Mouse (Mus musculus) skeletal muscle tissue, postnatal 0 days (tissue): ENCODE data around the gene Acads. TPM values are rescaled to one million over a fixed set of nuclear protein-coding genes. Genes with fewer than 3 reads are reported as not detected.

Source experiments
- polyA plus RNA-seq: library from polyadenylated mRNA; unstranded; fragments of >200 nt; fragmentation: Nextera tagmentation; extraction: Ambion mirVana; gene quantifications from 2 replicates; pipeline ENCODE4 v1.2.1, GENCODE M21; 2015

Acads gene
- polyA plus RNA-seq, result 97.2 and 104 TPM in 2 replicates

DNA sequence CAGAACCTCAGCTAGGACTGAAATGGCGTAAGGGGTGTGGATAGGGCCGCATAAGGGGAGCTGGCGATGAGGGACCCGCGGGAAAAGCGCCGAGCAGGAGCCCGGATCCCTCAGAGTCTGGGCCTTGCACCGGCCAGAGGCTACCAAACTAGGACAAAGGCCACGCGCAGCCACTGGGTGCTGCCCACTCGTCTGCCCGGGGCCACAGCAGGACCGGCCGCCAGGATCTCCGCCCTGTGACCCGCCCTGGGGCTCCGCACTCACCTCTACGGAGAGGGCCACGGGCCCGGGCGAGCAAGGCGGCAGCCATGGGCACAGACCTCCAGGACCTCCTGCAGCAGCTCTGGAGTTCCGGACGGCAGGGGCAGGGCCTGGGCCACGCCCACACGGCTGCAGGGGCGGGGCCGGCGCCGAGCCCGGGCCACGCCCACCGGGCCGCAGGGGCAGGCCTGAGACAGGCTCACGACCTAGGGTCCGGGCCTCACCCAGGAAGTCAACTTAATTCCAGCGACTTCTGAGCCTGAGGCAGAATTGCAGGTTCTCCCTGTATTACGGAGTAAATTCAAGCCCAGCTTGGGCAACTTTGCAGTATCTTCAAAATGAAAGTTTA lies at the start of gene Acads:
Acads (minus strand) TSS at position 386 of the 610 bp plus-strand sequence.

DNA sequence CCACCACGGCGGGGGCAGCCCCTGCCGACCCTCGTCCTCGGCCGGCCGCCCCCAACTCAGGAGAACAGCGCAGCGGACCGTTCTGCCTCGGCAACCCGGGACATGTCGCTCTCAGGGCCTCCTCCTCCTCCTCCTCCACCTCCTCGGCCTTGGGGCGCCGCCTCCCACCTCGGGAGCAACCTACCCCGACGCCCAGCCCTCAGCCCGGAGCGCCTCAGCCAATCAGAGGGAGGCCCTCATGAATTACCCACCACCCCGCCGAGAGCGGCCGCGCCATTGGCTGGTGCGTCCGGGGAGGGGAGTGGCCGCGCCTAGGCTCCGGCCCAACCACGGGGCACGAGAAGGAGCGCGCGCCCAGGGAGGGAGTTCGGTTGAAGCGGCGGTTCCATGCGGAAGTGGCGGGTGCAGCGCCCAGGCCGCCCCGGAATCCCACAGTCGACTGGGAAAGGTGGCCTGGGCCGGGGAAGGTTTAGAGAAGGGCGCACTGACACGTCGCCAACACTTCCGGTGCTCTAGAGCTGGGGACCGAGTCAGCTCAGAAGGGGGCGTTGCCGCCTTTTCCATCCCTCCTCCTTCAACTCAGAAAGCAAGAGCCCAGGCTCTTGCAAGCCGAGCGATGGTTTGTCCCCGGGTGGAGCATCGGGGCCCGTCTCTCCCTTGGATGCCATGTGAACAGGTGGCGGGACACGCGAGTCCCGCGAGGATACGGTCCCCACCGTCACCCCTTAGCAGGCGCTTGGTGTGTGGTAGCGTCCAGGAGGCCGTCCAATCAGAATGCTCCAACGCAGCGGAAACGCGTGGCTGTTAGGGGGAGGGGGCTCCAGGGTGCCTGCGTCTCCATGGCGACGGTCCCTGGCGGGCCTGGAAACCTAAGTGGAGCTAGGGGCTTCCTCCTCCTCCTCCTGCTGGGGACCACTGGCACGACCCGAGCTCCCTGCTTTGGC lies 39.2 kb upstream of the Acads start, which contains the start of gene Mlec:
Mlec (minus strand) TSS at position 140 of the 944 bp plus-strand sequence.

DNA sequence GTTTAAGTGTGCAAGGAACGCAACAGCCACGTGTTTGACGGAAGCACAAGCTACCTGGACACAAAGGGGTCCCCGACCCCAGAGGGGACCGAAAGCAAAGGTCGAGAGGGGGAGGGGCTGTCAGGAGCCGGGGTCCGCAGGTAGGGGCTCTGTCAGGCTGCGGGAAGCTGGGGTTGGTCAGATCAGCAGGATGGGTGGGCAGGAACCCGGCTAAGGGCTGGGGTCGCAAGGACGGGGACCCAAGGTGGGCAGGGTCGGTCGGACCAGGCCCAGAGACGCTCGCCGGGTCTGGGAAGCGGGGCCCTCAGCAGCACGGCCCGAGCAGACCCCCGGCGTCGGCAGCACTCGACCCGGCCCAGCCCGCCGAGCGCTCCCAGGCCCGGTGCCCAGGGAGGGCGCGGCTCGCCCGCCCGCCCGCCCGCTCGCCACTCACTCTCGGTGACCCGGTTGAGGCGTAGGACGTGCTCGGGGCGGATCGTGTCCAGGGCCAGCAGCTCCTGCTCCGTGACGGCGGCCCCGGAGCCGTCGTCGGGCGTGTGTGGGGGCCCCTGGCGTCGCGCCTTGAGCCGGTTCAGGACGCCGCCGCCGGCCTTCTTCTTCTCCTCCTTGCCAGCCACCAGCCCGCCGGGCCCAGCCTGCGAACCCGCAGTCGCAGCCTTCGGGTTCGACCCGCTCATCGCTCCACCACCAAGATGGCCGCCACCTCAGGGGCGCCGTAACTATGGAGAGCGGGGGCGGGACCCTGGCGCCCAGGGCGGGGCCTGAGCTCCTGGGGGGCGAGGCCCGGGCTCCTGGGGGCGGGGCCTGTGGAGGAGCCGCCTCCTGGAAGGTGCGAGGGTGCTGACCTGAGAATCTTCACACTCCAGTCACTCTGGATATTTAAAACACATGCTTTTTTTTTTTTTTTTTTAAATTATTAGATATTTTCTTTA lies 15.4 kb upstream of the Acads start, which contains the start of gene Unc119b:
Unc119b (minus strand) TSS at position 742 of the 932 bp plus-strand sequence.

DNA sequence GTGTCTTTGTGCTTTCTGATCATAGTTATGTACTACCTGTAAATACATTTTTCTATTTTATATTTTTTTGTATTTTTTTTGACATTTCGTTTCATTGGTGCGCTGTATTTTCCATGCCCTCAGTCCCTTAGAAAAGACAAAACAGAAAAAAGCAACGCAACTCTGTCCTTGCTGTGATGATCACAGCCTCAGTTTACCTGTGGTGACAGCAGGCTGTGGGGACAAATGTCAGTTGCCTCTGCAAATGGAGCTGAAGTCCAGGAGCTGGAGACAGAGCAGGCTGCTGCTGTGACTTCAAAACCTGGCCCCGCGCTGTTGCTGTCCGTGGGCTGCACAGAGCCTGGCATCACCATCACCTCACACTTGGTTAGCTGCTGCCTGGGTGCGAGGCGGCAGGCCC lies 21.0 kb downstream of the Acads start, which contains the start of gene Gm10401:
Gm10401 (minus strand) TSS at position 101 of the 400 bp plus-strand sequence.

Other genes with a start within 250 kb of the Acads start
- gene Oasl2, start 222.4 kb downstream of the Acads start, polyA plus RNA-seq, result 9.1 and 10.0 TPM in 2 replicates
- 0.73 and 0.91 TPM in 2 replicates for gene Oasl1, start 196.1 kb downstream of the Acads start, polyA plus RNA-seq
- gene 2210016L21Rik, start 177.2 kb downstream of the Acads start, polyA plus RNA-seq, result 41.6 and 42.0 TPM in 2 replicates
- gene Hnf1a, start 148.3 kb downstream of the Acads start, polyA plus RNA-seq, result 0.06 and 0.11 TPM in 2 replicates
- gene Sppl3, start 108.2 kb downstream of the Acads start, polyA plus RNA-seq, result 14.4 and 15.0 TPM in 2 replicates
- gene Gm10401, start 21.1 kb downstream of the Acads start, polyA plus RNA-seq, result 16.4 and 20.0 TPM in 2 replicates
- gene Unc119b, start 15.6 kb upstream of the Acads start, polyA plus RNA-seq, result 10.2 and 11.9 TPM in 2 replicates
- 42.9 and 45.9 TPM in 2 replicates for gene Mlec, start 38.8 kb upstream of the Acads start, polyA plus RNA-seq
- gene Cabp1, start 75.0 kb upstream of the Acads start, polyA plus RNA-seq, result 1.1 and 1.6 TPM in 2 replicates
- gene Pop5, start 116.5 kb upstream of the Acads start, polyA plus RNA-seq, result 48.9 and 59.9 TPM in 2 replicates
- gene Rnf10, start 153.6 kb upstream of the Acads start, polyA plus RNA-seq, result 97.3 and 98.4 TPM in 2 replicates
- 89.5 and 90.2 TPM in 2 replicates for gene Coq5, start 160.3 kb upstream of the Acads start, polyA plus RNA-seq
- 565 and 667 TPM in 2 replicates for gene Dynll1, start 181.7 kb upstream of the Acads start, polyA plus RNA-seq
- 65.4 and 86.5 TPM in 2 replicates for gene Srsf9, start 207.8 kb upstream of the Acads start, polyA plus RNA-seq
- gene Gatc, start 221.8 kb upstream of the Acads start, polyA plus RNA-seq, result 18.5 and 20.5 TPM in 2 replicates
- 35.3 and 37.8 TPM in 2 replicates for gene Triap1, start 221.9 kb upstream of the Acads start, polyA plus RNA-seq
- 668 and 861 TPM in 2 replicates for gene Cox6a1, start 229.6 kb upstream of the Acads start, polyA plus RNA-seq